Mouse (Mus musculus) testis, postnatal 14 days (tissue): ENCODE data around the gene Fam120b.

Source experiments
- DNase-seq: peaks from one replicate; pipeline ENCODE4 v3.0.0; 2021; ENCODE audit warnings: low spot score

Gene Fam120b

DNA sequence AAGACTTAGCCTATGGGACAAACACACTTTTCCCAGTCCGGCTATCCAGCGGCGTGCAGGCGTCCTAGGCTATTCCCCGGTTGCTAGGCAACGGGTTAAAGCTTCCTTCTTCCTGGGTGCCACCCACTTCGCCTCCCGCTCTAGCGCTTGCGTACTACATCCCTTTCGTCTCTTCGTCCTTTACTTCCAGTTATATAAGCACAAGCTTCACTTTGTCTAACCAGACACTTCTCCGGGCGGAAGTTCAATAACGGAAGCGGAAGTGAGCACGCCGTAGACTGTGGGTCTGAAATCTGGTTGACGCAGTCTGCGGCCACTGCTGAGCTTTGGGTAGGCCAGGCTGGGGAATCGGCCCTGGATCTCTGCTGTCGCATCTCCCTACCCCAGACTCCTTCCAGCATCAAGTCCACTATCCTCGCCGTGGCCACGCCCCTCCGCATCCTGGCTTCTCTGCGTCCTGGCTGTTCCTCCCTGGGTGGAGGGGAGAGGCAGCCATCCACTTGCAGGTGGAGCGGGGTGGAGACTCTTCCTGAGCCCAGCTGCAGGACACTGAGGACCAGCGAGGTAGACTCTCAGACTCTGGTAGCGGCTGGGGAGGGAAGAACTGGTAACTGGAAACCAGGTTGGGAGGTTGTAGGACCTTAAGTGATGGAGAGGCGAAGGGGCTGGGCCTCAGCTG is at the start of gene Fam120b:
TSS of gene Fam120b (plus strand) at position 206 of the 679 bp plus-strand sequence.
- DNase-seq = peak; percentile 88

DNA sequence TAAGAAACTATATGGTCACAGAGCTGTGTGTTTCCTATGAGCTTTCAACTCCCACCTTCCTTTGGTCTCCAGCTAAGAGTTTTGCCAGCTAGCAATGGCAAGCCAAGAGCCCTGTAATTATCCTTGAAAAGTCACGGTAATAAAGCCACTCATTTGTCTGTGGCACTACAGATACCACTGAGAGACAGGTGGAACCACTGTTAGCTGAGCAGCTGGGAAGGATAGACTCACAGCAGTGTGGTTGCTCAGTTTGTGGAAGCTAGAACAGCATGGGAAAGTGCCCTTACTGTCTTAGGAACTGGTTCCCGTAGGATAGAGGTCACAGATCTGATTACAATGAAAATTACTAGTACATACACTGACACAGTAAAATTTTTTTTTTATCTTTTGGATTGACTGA is 45.9 kb upstream of the Fam120b start:
- no peak for DNase-seq

DNA sequence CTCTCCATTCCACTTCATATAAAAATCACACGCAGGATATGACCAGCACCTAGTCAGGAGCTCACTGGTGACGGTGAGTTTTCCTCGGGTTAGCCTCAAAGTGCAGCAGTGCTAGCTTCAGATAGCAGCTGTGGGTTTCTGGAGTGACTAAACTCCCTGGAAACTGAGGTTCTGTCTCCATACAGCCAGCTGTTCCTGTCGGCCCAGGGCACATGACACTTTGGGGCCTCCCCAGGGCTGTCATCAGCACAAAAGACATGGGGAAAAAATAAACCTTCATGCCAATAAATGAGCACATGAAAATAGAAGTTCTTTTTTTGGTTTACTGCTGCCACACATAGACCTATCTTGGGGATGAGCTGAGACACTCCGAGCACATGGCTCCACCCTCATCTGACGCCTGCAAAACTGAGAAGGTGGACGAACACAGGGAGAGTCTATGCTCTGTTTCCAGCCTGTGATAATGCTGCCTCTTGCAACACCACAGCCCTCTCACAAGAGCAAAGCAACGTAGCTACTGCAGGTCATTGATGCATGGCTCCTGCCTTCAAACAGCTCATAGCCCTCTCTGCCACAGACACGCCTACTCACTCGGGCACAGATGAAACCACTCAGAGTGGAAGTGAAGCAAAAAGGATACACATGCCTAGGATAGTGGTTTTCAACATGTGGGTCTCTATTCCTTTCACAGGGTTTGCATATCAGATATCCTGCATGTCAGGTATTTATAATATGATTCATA is 43.0 kb upstream of the Fam120b start:
- DNase-seq = no peak

DNA sequence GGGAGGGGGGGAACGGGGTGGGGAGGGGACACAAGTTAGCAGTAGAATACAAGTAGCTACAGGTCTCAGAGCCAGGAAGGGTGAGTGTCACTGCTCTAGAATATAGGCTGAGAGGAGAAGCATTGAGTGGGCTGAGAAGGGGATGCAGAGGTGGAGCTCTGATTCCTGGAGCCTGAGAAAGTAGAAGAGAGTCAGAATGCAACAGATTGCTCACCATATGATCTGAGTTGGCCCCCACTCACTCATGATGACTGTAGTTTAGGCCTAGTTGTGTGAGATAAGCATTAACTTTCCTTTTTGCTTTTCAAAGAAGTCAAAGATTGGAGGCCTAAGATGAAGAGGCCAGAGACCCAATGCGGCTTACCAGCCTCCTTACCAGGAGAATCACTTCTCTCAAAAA is 42.0 kb upstream of the Fam120b start:
- no peak for DNase-seq

GRCm38 (mm10) chr17:15355072-15355471 is 40.9 kb upstream of the Fam120b start:
- DNase-seq = no peak

- DNase-seq = no peak
These were observed 39.5 kb upstream of the Fam120b start for GRCm38 (mm10) chr17:15356526-15356925.

DNA sequence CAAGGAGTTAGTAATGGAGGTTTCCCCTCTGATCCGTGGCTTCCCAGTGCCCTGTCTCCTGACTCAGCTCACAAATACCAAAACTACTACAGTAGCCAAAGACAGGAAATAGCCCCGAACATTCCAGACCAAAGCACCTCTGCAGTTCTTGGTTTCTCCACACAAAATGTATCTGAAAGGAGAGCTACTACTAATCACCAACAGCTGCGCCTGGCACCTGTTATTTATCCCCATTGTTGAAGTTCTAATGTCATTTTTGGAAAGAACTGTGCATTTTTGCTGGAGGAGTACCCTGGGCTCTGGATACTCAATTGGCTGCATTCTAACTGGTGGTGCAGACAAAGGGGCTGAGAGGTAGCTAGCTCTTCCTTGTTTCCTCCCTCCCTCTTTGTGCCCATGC is 38.9 kb upstream of the Fam120b start:
- no peak for DNase-seq

DNA sequence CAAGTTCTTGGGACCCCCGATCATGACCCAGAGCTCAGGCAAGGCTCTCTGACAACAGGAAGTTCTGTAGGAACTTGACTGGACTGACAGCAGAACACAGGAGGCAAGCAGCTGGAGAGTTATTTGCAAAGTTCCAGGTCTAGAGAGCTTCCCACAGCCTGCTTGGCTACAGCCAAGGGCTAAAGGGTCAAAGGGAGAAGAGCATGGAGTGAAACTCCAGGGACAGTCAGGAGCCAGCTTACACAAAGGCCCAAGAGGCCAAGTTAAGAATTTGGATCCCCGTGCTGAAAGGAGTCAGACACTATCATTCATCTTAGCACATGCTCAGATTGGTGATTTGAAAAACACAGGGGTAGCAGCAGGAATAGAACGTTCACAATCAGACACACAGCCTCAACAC is 32.3 kb upstream of the Fam120b start:
- DNase-seq = no peak

GRCm38 (mm10) chr17:15365650-15366049 is 30.4 kb upstream of the Fam120b start:
- peak; percentile 21 for DNase-seq

DNA sequence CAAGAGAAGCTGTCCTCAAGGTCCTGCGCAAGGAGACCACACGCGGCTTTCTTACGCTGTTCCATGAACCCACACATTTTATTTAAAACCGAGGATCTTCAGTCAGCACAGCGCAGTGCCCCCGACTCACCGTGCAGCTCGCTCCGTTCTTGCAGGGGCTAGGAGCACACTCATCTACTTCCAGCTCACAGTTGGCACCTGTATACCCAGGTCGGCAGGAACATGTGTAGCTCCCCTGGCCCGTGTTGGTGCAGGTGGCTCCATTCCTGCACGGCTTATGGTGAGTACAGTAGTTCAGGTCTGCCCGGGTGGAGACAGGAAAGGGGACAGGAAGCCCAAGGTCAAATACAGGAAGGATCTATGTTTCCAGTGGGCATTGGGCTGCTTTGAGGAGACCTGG is 25.6 kb upstream of the Fam120b start:
- DNase-seq = no peak

- no peak for DNase-seq
These were observed 23.8 kb upstream of the Fam120b start for GRCm38 (mm10) chr17:15371967-15372835.

DNA sequence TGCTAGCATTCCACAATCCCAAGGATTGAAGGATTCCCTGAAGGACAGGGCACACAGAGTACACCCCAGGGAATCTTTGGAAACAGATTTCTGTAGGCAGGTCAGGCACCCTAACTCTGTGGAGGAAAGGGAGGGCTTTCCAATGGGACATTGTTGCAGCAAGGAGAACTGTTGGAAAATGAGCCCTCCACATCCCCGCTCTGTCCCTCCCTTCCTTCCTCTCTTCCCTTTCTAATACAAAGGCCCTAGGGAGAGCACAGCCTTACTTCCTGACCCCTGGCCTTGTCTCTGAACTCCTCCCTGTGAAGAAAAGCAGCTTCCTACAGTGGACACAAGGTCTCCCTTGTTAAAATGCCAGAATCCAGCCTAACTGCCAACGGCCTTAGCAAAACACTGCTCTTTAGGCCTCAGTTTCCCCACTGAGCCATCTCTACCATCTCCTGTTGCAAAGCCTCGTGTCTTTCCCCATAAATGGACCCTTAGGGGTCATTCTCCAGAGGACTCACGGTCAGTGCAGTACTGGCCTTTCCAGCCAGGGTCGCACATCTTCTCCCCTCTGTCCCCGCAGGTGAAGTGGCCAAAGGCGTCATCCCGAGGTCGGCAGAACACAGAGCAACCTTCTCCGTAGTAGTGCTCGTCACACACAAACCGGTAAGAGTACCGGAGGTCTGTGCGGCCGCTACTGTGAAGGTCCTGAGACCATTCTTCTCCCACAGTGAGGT is 22.9 kb upstream of the Fam120b start:
- no peak for DNase-seq

DNA sequence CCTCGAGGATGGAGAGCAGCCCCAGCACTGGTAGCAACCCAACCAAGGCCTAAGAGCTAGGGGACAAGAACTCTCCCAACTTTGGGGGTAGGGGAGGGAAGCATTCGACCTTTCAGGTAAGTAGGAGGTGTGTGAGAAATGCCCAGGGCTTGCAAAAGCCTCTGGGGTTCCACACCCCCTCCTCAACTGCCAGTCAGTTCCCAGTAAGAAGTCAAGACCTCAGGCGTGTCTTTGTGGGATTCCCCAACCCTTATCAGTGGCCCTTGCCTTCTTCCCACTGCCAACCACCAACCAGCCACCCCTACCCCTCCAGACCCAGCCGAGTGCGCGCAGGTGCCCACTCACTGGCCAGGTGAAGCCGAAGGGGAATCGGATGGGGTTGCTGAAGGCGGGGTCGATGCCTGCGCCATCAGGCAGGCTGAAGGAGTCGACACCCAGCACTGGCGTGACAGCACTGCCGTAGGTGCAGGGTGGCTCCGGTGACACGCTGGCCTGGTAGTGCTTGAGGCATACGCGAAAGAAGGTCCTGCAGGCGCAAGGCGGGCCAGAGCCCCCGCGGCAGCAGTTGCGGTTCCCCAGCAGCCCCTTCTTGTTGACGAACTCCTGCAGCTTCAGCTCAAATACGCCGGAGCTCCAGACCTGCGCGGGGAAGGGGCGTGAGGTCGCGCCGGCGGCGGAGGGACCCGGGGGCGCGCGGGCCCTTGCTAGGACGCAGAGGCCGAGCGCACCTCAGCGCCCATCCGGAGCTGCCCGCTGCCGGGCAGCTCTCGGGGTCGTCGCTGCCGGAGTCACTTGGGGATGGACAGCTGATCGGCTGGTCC is 21.5 kb upstream of the Fam120b start:
- no peak for DNase-seq

DNA sequence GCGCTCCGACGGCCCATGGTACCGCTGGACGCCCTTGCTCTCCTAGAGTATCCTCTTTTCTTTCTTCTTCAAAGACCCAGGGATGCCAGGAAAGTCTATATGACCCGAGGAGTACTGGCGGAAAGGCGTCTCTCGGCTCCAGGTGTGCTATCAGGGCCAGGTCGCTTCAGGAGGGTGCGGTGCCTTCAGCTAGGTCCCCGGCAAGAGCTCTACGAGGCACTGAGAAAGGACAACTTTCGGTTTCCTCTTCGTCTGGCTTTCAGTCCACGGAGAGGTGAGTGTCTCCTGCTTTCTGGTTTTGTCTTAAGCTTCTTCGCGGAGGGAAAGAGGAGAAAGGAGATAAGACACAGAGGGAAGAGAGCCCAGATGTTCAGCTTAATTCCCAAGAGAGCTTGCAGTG is 20.8 kb upstream of the Fam120b start:
- DNase-seq = no peak

GRCm38 (mm10) chr17:15375701-15376493 is 20.1 kb upstream of the Fam120b start:
- peak; percentile 33 for DNase-seq

DNA sequence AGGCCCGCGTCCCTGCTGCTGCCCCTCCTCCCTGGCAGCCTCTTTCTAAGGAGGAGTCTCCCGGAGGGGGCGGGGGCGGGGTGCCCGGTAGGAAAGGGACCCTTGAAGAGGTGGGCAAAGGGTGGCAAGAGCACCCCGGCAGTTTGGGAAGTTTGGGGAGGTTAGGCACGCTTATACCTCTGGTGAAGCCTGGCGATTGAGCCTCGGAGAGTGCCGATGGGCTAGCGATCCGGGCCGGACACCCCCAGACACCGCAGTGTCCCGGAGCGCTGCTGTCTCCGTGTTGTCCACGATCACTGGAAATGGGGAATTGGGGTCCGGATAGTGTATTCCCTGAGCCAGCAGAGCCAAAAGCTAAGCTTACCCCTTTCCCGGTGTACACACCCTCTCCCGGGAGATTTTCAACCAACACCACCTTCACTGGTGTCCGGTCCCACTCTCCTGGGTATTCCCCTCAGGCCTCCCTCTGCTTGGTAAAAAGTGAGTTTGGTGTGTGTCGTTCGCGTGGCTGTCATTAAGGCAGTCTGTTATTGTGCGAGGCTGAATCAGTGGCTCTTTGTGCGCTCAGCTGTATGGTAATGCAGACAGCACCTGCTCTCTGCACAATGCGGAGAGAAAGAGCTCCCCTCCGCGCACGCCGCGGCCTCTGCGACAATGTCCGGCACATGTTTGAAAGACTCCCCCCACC is 19.4 kb upstream of the Fam120b start, which contains the start of gene Dll1:
TSS of gene Dll1 (minus strand) at position 379 of the 688 bp plus-strand sequence.
- DNase-seq = no peak

DNA sequence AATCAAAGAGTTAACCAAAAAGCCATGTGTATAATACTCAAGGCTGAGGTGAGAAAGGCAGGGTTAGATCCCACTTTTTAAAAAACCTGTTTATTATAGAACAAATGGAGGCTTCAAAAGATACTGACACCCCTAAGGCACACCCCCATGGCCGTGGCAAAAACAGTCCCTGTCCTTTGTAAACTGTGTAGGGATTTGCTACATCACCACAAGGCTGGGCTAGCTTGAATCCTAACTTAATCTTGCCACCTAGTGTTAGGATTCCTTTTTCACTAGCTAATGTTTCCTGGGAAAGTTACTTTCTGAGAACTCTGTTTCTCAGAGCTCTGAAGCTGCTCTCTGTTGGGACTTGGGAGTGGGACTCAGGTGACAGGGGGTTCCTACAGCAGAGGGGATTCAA is 18.1 kb upstream of the Fam120b start:
- DNase-seq = no peak

GRCm38 (mm10) chr17:15378413-15379109 is 17.4 kb upstream of the Fam120b start:
- DNase-seq = no peak
